Mouse (Mus musculus): ENCODE results near the gene Gm35315.

- TF ChIP-seq CTCF (conservative IDR thresholded peaks at IDR 0.05; ENCODE audit: low read length) (no peak), NANOG (IDR thresholded peaks at IDR 0.05; ENCODE audit: borderline replicate concordance, low read length) (no peak)
Measured at GRCm38 (mm10) chr5:110106140-110106871, 12.1 kb upstream of the Gm35315 start.
